Mouse (Mus musculus) megakaryocyte-erythroid progenitor cell, adult 5 weeks (primary cell): ENCODE results near the gene Zfp488. TPM values are rescaled to one million over a fixed set of nuclear protein-coding genes. Genes with fewer than 3 reads are reported as not detected.

Experiments
- polyA plus RNA-seq: library from polyadenylated mRNA; stranded (reverse); fragments of >175 nt; gene quantifications from 2 replicates; pipeline ENCODE4 v1.2.3, GENCODE M21; 2012

Zfp488 gene
- polyA plus RNA-seq: not detected in 2 replicates

GRCm38 (mm10) chr14:33978604-33979059 is at the start of gene Zfp488:
Gene Zfp488 (minus strand): TSS chr14:33978764.

GRCm38 (mm10) chr14:34016381-34016780 is 37.8 kb upstream of the Zfp488 start, which contains the start of gene Gm5460:
Gene Gm5460 (plus strand): TSS chr14:34016758.

GRCm38 (mm10) chr14:34015063-34015462 is 36.5 kb upstream of the Zfp488 start, which contains the start of gene Gm30083:
Gene Gm30083 (minus strand): TSS chr14:34015182.

GRCm38 (mm10) chr14:33953761-33954160 is 24.8 kb downstream of the Zfp488 start, which contains the start of gene Rbp3:
Gene Rbp3 (plus strand): TSS chr14:33954003.

GRCm38 (mm10) chr14:33940739-33941138 is 37.8 kb downstream of the Zfp488 start, which contains the start of gene Gdf2:
Gene Gdf2 (plus strand): TSS chr14:33941039.

GRCm38 (mm10) chr14:33923168-33924070 is 55.1 kb downstream of the Zfp488 start, which contains the start of gene Gdf10:
Gene Gdf10 (plus strand): TSS chr14:33923587.

Other genes starting within 250 kb of the Zfp488 start
- not detected in 2 replicates for gene Gdf10, start 55.2 kb downstream of the Zfp488 start, polyA plus RNA-seq
- gene Gdf2, start 37.7 kb downstream of the Zfp488 start, polyA plus RNA-seq: 0.03 and 0.05 TPM in 2 replicates
- gene Rbp3, start 24.8 kb downstream of the Zfp488 start, polyA plus RNA-seq: not detected in 2 replicates
- gene Gm30083, start 36.4 kb upstream of the Zfp488 start, polyA plus RNA-seq: not detected in 2 replicates
- not detected in 2 replicates for gene Gm5460, start 38.0 kb upstream of the Zfp488 start, polyA plus RNA-seq
- gene Antxrl, start 73.9 kb upstream of the Zfp488 start, polyA plus RNA-seq: not detected in 2 replicates
- not detected in 2 replicates for gene Anxa8, start 107.2 kb upstream of the Zfp488 start, polyA plus RNA-seq
- not detected in 2 replicates for gene A630023A22Rik, start 124.0 kb upstream of the Zfp488 start, polyA plus RNA-seq
- not detected in 2 replicates for gene Npy4r, start 173.7 kb upstream of the Zfp488 start, polyA plus RNA-seq
- gene Gprin2, start 222.9 kb upstream of the Zfp488 start, polyA plus RNA-seq: 0.04 and 0.74 TPM in 2 replicates
- gene Syt15, start 240.8 kb upstream of the Zfp488 start, polyA plus RNA-seq: not detected in 2 replicates